Mouse (Mus musculus) E14TG2a.4 (cell line): ENCODE data around the gene Pmvk.
A peak's percentile ranks its signal among the peaks of the same experiment; 100 is the strongest.

Experiments
- H3K27me3 ChIP-seq: 2 replicates; pipeline ENCODE4 v1.6.1; 2014; ENCODE audit warnings: low read length, control low read depth; ENCODE audit not compliant: insufficient read depth
- H3K36me3 ChIP-seq: 2 replicates; pipeline ENCODE4 v1.6.1; 2014; ENCODE audit warnings: low read length, control low read depth; ENCODE audit not compliant: insufficient read depth
- H3K4me1 ChIP-seq: replicated peaks from 2 replicates; pipeline ENCODE4 v1.6.1; 2014; ENCODE audit warnings: low read depth, low read length, control low read depth
- H3K4me3 ChIP-seq: replicated peaks from 2 replicates; pipeline ENCODE4 v1.5.1; 2014; ENCODE audit warnings: mild to moderate bottlenecking, low read length
- H3K9me3 ChIP-seq: 2 replicates; pipeline ENCODE4 v1.6.1; 2014; ENCODE audit warnings: low read length, control low read depth
- CTCF ChIP-seq: conservative IDR thresholded peaks from 2 replicates; pipeline ENCODE4 v1.5.1; 2014; ENCODE audit warnings: low read length
- NANOG ChIP-seq: IDR thresholded peaks from 2 replicates; pipeline ENCODE4 v1.6.1; 2014; ENCODE audit warnings: borderline replicate concordance, low read length, mixed read lengths
- POU5F1 ChIP-seq: IDR thresholded peaks from 2 replicates; pipeline ENCODE4 v1.6.1; 2014; ENCODE audit warnings: low read length, borderline replicate concordance

The Pmvk gene

DNA sequence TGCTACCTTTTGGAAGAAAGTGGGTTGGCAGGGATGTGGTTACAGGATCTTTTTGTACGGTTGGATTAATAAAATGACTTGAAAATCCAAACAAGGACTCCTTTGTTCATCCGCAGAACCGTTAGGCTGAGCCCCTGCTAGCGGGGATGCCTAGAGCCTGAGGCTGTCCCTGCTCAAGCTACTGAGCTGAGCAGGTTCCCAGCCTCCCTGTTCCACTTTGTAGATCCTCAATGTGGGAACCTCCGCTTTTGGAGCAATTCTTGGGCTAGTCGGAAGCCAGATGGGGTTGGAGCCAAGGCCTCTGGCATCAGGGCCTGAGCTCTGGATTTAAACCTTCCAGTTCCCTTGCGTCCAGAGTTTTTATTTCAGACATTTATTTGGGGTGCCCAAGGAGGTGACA, 19.3 kb upstream of the Pmvk start:
- TF ChIP-seq NANOG (no peak), CTCF (no peak), POU5F1 (no peak)
- Histone ChIP-seq H3K9me3 (no peaks in the 10 kb centered on the region), H3K27me3 (no peaks in the 10 kb centered on the region), H3K4me1 (peaks cover 78% of the 10 kb centered on the region), H3K4me3 (peak overlapping the region; percentile 37; the same call in 1 of the 2 replicates), H3K36me3 (peaks cover 47% of the 10 kb centered on the region)

DNA sequence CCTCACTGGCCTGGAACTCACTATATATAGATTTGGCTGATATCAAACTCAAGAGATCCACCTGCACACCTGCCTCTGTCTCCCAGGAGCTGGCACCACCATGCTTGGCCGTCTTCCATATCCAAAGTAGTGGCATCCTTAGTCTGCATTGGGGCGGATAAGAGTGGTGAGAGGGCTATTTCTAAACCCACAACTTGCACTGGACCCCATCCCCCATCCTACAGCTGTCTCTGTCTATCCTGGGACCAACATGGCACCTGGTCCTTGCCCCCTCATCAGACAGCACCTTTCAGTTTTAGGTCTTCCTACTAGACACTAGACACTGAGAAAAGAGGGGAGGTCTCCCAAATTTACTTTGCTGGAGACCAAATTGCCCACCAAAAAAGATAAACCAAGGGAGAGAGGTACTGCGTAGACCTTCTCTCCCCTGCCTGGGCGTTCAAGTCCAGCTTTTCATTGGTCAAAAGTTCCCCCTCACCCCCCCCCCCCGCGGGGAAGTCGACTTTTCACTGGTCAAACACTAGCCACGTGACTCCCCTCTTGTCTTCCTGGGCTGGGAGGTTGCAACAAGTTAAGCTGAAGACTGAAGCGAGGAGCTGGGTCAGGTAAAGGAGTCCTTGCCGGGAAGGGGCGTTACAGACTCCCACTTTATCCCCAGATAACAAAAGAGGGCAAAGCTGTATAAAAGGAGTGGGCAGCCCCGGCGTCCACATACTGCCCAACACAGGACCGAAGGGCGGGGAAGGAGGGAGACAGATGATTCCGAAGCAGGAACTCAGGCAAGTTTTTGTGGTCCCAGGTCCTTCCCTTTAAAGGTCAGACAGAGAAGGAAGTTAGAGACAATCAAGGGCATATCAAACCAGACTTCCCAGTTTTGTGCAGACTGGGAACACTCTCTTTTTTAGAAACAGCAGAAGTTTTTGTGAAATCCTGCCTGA, 17.9 kb upstream of the Pmvk start, which contains the start of gene Pbxip1:
Gene Pbxip1, plus strand, starts transcription at position 531 of the 938 bp plus-strand sequence.
- peaks cover 53% of the 10 kb centered on the region for H3K36me3 ChIP-seq
- H3K4me1 ChIP-seq = peaks cover 69% of the 10 kb centered on the region
- no peaks in the 10 kb centered on the region for H3K27me3 ChIP-seq
- TF ChIP-seq CTCF = no peak
- TF ChIP-seq NANOG = no peak
- no peak for TF ChIP-seq POU5F1
- peak within 1 kb of the TSS; percentile 79 for H3K4me3 ChIP-seq
- no peaks in the 10 kb centered on the region for H3K9me3 ChIP-seq

DNA sequence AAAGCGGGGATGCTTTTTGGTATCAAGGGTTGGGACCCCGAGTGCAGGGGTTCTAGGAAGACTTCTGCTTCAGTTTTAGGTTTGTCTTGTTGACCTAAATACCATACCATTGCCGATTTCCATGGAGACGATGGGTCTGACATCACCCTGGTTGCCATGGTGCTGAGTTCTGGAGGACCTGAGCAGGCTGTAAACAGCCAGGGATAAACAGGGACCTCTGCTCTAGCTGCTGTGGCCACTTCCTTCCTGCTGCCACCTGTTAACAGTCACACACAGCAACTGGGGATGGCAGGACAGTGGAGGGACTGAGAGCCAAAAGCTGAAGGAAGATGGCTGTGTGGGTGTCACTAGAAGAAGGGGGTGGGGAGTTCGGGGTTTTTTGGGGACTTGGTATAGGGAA, 17.1 kb upstream of the Pmvk start:
- no peaks in the 10 kb centered on the region for H3K27me3 ChIP-seq

DNA sequence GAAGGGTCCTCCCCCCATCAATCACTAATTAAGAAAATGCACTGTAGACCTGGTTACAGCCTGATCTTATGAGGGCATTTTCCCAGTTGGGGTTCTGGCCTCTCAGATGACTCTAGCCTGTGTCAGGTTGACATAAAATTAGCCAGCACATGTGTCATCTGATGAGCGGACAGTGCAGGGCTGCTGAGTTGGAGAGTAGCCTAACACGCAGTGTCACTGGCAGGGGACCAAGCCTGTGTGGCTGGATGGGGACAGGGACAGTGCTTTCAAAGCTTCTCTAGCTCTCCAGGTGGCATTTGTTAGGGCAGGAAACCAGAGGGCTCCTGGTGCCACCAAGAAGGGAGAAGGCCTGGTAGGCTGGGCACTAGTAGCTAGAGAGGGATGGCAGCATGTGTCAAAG, 13.7 kb upstream of the Pmvk start:
- Histone ChIP-seq H3K9me3 (no peaks in the 10 kb centered on the region), H3K4me3 (no peak overlapping the region), H3K36me3 (peaks cover 48% of the 10 kb centered on the region), H3K27me3 (no peaks in the 10 kb centered on the region), H3K4me1 (peaks cover 27% of the 10 kb centered on the region)
- no peak for TF ChIP-seq CTCF
- TF ChIP-seq NANOG = no peak
- TF ChIP-seq POU5F1 = no peak

More for the DNA sequence above, 17.1 kb upstream of the Pmvk start:
- peaks cover 47% of the 10 kb centered on the region for H3K36me3 ChIP-seq
- H3K4me3 ChIP-seq = peak overlapping the region; percentile 79
- no peaks in the 10 kb centered on the region for H3K9me3 ChIP-seq
- peaks cover 61% of the 10 kb centered on the region for H3K4me1 ChIP-seq
- TF ChIP-seq CTCF = no peak
- TF ChIP-seq NANOG = no peak
- no peak for TF ChIP-seq POU5F1

DNA sequence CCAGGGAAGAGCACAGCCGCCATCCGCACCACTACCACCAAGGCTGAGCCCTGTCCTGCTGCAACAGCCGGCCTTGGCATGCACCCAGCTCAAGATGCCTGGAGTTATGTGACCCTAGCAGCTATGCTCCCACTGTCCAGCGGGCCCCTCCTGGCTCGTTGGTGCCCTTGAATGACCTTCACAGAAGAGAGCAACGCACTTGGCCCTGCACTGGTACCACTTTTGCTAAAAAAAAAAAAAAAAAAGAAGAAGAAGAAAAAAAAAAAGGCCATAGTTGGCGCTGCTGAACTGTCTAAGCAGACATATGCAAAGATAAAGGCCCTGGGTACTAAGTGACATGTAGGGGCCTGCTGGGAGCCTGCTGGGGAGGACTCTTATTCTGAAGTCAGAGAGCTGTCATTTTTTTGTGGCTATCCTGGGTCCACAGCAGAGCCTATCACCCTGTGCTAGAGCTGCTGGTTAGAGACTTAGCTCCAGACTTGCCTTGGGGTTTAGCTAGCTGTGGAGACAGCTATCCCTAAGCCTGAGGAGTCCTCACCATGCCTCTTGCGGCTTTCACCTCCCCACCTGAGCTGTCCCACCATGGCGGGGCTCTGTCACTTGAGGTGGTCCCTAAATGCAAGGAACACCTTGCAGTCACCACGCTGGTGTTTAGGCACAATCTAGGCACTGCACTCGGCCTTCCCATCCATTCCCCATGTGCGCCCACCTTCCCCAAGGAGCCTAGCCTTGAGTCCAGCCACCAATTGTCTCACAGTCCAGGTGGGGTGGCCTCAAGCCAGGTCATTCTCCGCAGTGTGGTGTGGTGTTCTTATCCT, 5.4 kb upstream of the Pmvk start:
- Histone ChIP-seq H3K9me3 (no peaks in the 10 kb centered on the region), H3K36me3 (peaks cover 31% of the 10 kb centered on the region), H3K27me3 (no peaks in the 10 kb centered on the region), H3K4me1 (peaks cover 71% of the 10 kb centered on the region), H3K4me3 (peak overlapping the region; percentile 73)
- TF ChIP-seq POU5F1 (no peak), NANOG (no peak), CTCF (no peak)

DNA sequence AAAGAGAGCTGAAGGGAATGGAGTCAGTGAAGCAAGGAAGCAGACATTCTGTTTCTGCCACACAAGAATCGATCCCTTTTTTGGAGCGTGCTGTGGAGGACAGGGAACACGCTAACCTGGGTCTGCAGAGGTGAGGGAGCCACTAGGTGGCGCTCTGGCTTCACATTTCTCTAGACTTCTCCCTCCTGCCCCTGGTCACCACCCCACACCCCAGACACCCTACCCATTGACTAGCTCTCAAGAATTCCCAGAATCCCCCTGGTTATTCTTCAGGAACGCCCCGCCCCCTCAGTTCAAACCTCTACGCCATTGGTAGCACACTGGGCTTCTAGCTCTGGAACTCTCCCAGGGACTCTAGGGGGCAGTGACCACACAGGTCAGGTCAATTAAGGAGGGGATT, 4.8 kb upstream of the Pmvk start:
- TF ChIP-seq CTCF (peak; percentile 74), POU5F1 (no peak)
- H3K36me3 ChIP-seq = peaks cover 27% of the 10 kb centered on the region
- H3K9me3 ChIP-seq = no peaks in the 10 kb centered on the region
- H3K27me3 ChIP-seq = no peaks in the 10 kb centered on the region
- peak overlapping the region; percentile 73 for H3K4me3 ChIP-seq
- peaks cover 77% of the 10 kb centered on the region for H3K4me1 ChIP-seq

- no peak overlapping the region for H3K4me3 ChIP-seq
- peaks cover 3% of the 10 kb centered on the region for H3K36me3 ChIP-seq
- peaks cover 93% of the 10 kb centered on the region for H3K4me1 ChIP-seq
- no peak for TF ChIP-seq NANOG
- TF ChIP-seq CTCF = no peak
- TF ChIP-seq POU5F1 = no peak
- H3K27me3 ChIP-seq = no peaks in the 10 kb centered on the region
- H3K9me3 ChIP-seq = no peaks in the 10 kb centered on the region
Measured at GRCm38 (mm10) chr3:89451916-89452315, 2.4 kb upstream of the Pmvk start.

- no peak overlapping the region for H3K4me3 ChIP-seq
- no peak for TF ChIP-seq NANOG
- no peak for TF ChIP-seq CTCF
- TF ChIP-seq POU5F1 = no peak
- no peaks in the 10 kb centered on the region for H3K27me3 ChIP-seq
- peaks cover 84% of the 10 kb centered on the region for H3K4me1 ChIP-seq
- no peaks in the 10 kb centered on the region for H3K9me3 ChIP-seq
- 0 out of 2 replicates have a peak, but pooled peaks cover 3% of the 10 kb centered on the region for H3K36me3 ChIP-seq
Measured at GRCm38 (mm10) chr3:89455786-89456285, 1.5 kb downstream of the Pmvk start.
